Mouse (Mus musculus): ENCODE results near the gene Rfx8.
"Not testable (repeated sequence)": the region's sequence is repeated elsewhere in the genome, so short reads cannot be mapped to it uniquely, and the experiment has no call there.

Gene Rfx8

GRCm38 (mm10) chr1:39688573-39688972 is 32.2 kb downstream of the Rfx8 start:
- DNase-seq, result no peak

DNA sequence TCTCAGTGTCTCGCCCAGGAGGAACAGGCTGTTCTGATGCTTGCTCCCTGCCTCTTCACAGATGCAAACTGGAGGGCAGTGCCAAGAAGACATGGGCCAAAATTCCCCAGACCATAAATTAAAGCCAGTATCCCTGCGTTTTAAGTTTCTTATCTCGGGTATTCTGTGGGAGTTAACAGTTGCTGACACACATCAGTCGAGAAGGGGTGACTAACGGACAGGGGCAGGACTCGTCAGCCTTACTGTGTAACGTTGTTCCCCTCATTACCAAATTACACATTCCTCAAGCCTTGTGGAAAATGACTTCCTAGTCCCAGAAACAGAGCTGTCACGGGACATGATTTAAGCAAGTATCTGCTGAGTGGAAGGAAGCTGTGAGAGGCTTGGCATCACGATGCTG is 33.5 kb downstream of the Rfx8 start:
- no peak for DNase-seq

- DNase-seq, result peak; percentile 61 to 65
Measured at GRCm38 (mm10) chr1:39685841-39686240, 35.0 kb downstream of the Rfx8 start.

GRCm38 (mm10) chr1:39681638-39682037 is 39.2 kb downstream of the Rfx8 start:
- no peak for DNase-seq

GRCm38 (mm10) chr1:39680546-39680945 is 40.3 kb downstream of the Rfx8 start:
- DNase-seq, result no peak

DNA sequence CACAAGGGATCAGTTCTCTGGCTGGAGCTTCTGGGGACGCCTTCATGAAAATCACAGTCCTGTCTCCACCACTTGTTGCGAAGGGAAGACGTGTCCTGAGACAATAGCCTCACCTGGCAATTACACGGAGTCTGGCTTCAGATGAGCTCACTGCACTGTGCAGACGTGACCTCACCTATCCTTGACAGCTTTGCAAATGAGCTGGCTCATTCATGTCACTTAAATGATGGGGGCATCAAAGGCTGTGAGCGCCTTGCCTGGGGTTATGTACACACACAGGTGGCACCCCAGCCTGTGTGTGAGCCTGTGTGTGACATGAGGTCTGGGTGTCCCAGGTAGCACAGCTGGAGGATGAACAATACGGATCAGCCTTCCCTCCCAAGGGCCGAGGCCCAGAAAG is 41.9 kb downstream of the Rfx8 start:
- no peak for DNase-seq

DNA sequence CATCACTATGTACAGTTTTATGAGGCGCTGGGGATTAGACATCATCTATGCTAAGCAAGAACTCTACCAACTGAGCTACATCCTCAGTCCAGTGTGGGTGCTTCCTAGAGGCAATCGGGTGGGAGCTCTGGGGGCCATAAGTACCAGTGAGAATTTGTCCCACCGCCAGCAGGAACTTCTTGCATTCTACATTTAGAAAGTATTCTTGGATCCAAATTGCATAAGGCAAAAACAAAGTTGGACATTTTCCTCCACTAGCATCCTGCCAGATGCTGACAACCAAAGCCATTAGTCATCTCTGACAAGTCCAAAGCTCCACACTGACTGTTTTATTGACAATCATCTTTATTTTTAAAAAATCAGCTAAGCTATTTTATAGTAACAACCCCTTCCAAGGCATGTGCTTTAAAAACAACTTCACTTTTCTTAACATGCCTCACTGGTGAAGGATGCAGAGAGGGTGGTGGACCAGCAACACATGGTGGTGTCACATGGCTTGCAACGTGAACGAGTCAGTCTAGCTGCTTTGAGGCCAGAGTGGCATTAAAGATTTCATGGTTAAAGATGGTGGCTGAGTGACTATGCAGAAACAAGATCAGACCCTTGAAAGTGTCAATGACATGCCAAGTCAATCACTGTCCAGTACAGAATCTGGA is 44.4 kb downstream of the Rfx8 start:
- no peak for DNase-seq

GRCm38 (mm10) chr1:39672362-39673105 is 48.3 kb downstream of the Rfx8 start:
- no peak for DNase-seq

DNA sequence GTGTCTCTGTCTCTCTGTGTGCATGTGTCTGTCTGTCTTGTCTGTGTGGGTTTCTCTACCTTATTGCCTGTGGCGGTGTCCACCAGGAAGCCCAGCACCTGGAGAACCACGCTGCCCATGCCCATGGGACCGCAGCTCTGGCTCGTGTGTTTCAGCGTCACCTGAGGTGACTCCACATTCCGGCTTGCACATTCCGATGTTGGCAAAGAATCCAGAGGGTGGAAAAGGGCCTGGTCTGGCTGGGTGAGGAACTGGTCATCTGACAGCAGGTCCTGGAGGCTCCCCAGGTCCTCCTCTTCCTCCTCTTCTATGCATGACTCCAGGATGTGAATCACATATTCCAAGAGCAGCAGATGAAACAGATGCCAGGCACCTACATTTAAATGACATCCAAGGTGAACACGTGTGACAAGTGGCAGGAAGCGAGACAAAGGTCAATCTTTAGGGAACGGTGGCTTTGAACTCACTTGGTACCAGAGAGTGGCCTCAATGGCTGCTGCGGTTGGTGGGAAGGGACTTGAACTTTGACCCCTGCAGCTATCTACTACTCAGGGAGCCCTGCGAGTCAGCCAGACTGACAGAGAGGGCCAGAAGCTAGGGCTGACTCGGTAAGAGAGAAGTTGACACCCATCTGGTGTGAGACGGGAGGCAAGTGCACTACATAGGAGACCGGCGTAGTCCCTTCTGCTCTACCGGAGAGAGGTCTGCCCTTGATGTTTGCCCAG is 50.4 kb downstream of the Rfx8 start:
- no peak for DNase-seq

GRCm38 (mm10) chr1:39666751-39667252 is 54.0 kb downstream of the Rfx8 start:
- no peak for DNase-seq

GRCm38 (mm10) chr1:39664039-39664625 is 56.7 kb downstream of the Rfx8 start:
- no peak for DNase-seq

GRCm38 (mm10) chr1:39663050-39663449 is 57.7 kb downstream of the Rfx8 start:
- no peak for DNase-seq

GRCm38 (mm10) chr1:39656976-39657529 is 63.7 kb downstream of the Rfx8 start:
- no peak for DNase-seq

DNA sequence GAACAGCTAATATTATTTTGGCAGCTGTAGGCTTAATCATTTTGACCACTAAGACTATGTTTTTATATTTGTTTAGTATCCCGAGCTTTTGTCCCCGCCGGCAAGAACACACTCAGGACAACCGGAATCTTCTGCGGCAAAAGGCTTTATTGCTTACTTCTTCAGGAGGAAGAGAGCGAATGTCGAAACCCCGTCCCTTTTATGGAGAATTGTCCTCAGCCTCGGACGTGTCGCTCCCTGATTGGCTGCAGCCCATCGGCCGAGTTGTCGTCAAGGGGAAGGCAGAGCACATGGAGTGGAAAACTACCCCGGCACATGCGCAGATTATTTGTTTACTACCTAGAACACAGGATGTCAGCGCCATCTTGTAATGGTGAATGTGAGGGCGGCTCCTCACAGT is 65.9 kb downstream of the Rfx8 start:
- not testable (repeated sequence) for DNase-seq

DNA sequence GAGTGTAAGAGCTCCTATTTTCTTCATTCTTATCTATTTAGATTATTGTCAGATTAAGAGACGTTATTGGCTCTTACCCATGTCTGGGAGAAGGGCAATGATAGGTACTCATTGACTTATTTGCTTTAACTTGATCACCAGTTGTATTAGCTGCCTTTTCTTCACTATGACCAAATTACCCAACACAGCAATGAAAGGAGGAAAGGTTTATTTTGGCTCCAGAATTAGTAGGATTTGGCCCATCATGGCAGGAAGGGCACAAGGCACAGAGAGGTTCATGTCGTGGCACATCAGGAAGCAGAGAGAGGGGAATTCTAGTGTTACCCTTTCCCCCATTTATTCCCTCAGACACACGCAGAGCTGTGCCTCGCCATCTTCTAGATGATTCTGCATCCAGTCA is 67.8 kb downstream of the Rfx8 start:
- DNase-seq, result no peak

DNA sequence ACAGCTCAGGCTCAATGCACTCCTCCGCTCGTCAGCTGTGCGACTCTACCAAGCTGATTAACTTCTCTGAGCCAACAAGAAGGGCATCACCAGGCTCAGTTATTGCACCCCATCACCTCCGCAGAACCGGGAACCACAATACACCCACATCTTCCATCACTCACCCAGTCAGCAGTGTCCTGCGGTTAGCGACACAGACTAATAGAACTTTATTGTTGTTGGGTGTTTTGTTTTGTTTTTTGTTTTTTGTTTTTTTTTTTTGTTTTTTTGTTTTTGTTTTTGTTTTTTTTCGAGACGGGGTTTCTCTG is 69.6 kb downstream of the Rfx8 start, which contains the start of gene Creg2:
Gene Creg2 (minus strand): TSS at position 234 of the 308 bp plus-strand sequence.
- no peak for DNase-seq

- DNase-seq, result peak; percentile 5 to 9
Measured at GRCm38 (mm10) chr1:39650435-39651240, 70.2 kb downstream of the Rfx8 start.

- no peak for DNase-seq
Measured at GRCm38 (mm10) chr1:39649691-39650434, 70.9 kb downstream of the Rfx8 start.

DNA sequence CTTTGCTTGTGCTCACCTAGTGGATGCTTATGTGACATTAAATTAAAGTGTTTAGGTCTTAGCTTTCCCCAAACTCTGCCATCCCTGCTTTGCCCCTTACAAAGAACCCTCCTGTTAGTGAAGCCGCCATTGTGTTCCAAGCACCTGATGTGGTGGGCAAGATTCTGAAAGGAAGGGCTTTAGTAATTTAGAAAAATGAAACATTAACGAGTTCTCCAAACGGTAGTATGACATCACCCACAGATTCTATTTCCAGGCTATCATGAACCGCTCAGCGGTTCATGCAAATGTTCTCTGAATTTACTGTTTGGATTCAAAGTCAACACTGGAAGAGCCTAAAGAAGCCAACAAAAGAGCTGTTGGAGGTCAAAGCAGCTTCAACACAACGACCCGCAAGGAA is 72.2 kb downstream of the Rfx8 start:
- no peak for DNase-seq

DNA sequence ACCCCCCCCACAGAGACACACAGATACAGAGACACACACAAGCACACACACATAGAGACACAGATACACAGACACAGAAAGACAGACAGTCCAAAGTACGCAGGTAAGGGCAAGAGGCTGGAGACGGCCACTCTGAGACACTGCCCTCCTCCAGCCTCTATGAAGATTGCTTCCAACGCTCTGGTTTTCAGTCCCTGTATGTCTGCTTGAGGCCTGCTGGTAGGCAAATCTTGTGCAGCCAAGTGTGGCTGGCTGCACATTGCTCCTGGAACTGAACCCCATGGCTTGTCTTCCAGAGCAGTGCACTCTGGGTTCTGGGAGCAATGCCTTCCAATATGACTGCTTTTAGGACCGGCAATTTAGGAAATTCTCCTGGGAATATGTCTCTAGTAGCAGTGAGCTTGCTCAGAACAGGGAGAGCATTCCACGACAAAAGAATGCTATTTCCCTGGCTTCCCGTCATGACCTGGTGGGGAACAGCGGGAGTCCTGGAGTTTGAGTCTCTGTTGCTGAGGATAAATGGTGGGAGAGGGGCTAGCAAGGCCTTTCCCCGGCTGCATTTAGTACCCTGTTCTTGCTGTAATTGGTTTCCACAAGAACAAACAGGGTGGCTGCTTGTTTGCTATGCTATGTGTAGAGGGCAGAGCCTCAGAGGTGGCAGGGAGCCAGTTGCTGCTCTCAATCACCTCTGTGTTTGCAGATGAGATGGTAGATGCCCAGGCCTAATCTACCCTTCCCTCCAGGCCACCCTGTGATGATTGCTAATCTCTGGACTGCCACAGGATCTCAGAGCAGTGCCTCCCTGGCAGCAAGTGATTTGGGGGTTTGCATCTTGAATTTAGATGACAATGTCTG is 74.7 kb downstream of the Rfx8 start:
- no peak for DNase-seq

Data from B cell, adult 2 months (primary cell).